Mouse (Mus musculus) hindbrain, embryonic 12.5 days (tissue): ENCODE measurements around the gene Sptbn4. TPM values are rescaled to one million over a fixed set of nuclear protein-coding genes. Genes with fewer than 3 reads are reported as not detected.

Experiments used
- ATAC-seq: fragments of 200-750 bp; cut with Nextera tagmentation; 2 replicates; pipeline ENCODE4 v1.8.0; 2017; ENCODE audit warnings: moderate TSS enrichment; ENCODE audit not compliant: low FRiP score
- H3K27ac ChIP-seq: fragments of 300-500 bp; sonication (generic); 2 replicates; pipeline ENCODE4 v1.5.1; 2016; ENCODE audit warnings: mild to moderate bottlenecking
- H3K27me3 ChIP-seq: fragments of 300-500 bp; sonication (generic); 2 replicates; pipeline ENCODE4 v1.6.1; 2016; ENCODE audit warnings: mild to moderate bottlenecking
- H3K36me3 ChIP-seq: fragments of 300-500 bp; sonication (generic); 2 replicates; pipeline ENCODE4 v1.6.1; 2016; ENCODE audit warnings: mild to moderate bottlenecking
- H3K4me1 ChIP-seq: fragments of 300-500 bp; sonication (generic); 2 replicates; pipeline ENCODE4 v1.6.1; 2016
- H3K4me2 ChIP-seq: fragments of 300-500 bp; sonication (generic); replicated peaks from 2 replicates; pipeline ENCODE4 v1.6.1; 2016; ENCODE audit warnings: mild to moderate bottlenecking
- H3K4me3 ChIP-seq: fragments of 300-500 bp; sonication (generic); 2 replicates; pipeline ENCODE4 v1.5.1; 2016; ENCODE audit warnings: mild to moderate bottlenecking
- H3K9ac ChIP-seq: fragments of 300-500 bp; sonication (generic); 2 replicates; pipeline ENCODE4 v1.6.1; 2016; ENCODE audit warnings: mild to moderate bottlenecking, moderate library complexity
- H3K9me3 ChIP-seq: fragments of 300-500 bp; sonication (generic); replicated peaks from 2 replicates; pipeline ENCODE4 v1.6.1; 2016; ENCODE audit warnings: mild to moderate bottlenecking
- WGBS: fragments of 180-500 bp; shearing (Covaris S2); methylation state at CpG from one replicate; pipeline ENCODE4 v1.1.7; 2016; 5-methylcytosine and 5-hydroxymethylcytosine counted together
- polyA plus RNA-seq: library from polyadenylated mRNA; unstranded; fragments of >200 nt; fragmentation: Nextera tagmentation; extraction: Ambion mirVana; gene quantifications from 2 replicates; pipeline ENCODE4 v1.2.1, GENCODE M21; 2016

Sptbn4 gene
- polyA plus RNA-seq, 1 experiment from 2014 or later: 1.1 TPM

DNA sequence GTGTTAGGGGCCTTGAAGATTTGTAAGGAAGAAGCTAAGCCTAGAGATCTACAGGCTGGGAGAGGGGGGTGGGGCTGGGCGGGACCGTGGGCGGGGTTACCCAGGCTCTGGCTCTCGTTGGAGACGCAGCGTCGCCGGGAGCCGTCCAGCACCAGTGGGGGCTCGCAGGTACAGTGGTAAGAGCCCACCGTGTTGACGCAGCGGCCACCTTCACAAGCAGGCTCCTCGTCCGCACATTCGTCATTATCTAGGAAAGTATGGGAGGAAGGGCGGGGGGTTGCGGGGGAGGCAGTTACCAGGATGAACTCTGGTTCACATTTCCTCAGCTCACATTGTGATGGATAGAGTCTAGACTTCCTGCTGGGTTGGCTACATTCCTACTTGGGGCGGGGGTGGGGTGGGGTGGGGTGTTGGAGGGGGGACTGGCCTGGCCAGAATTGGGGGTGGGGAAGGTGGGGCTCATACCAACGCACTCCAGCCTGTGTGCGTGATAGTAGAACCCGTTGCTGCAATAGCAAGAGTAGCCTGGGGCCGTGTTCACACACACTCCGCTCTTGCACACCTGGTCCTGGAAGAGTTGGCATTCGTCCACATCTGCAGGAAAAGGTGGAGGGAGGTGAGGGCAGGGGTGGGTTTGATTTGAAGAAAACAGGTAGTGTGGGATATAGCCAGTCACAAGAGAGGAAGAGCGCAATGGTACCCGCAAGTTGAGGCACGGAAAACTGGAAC lies 138.5 kb downstream of the Sptbn4 start:
- Histone ChIP-seq H3K4me3 (peak overlapping the region; percentile 27), H3K27ac (no peak overlapping the region), H3K4me2 (peak overlapping the region; percentile 55), H3K9ac (peak overlapping the region; percentile 25; the same call in 1 of the 2 replicates), H3K27me3 (peaks cover 28% of the 10 kb centered on the region), H3K9me3 (peaks cover 11% of the 10 kb centered on the region), H3K4me1 (peaks cover 14% of the 10 kb centered on the region), H3K36me3 (no peaks in the 10 kb centered on the region)
- ATAC-seq: no peak
- WGBS: 8% methylated on average over 28 of the region's 28 CpGs

DNA sequence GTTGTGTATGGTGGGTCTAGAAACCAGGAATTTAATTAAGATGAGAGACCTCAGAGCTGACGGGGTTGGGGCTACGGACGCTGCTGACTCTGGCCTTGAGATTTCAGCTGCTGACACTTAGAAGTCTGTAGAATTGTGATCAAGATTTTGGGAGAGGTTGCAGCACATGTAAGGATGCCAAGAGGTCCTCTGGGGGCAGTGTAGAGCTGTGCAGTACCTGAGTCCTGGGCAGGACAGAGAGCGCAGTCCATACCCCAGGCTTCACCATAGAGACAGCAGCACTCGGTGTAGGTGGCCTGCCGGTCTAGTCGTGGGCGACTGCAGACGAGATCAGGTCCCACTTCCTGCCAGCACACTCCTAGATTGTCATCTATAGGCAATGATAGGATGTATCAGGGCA lies 139.9 kb downstream of the Sptbn4 start:
- peaks cover 14% of the 10 kb centered on the region for H3K4me1 ChIP-seq
- H3K4me2 ChIP-seq: no peak overlapping the region
- no peak overlapping the region for H3K9ac ChIP-seq
- no peak for ATAC-seq
- H3K36me3 ChIP-seq: no peaks in the 10 kb centered on the region
- H3K27me3 ChIP-seq: peaks cover 32% of the 10 kb centered on the region
- H3K9me3 ChIP-seq: no peaks in the 10 kb centered on the region
- H3K4me3 ChIP-seq: no peak overlapping the region
- WGBS: 60% methylated on average over 9 of the region's 9 CpGs
- H3K27ac ChIP-seq: no peak overlapping the region

Other genes starting within 250 kb of the Sptbn4 start
- 10.2 and 10.7 TPM in 2 replicates for gene Itpkc, start 219.0 kb downstream of the Sptbn4 start, polyA plus RNA-seq
- gene Coq8b, start 214.7 kb downstream of the Sptbn4 start, polyA plus RNA-seq: 23.2 and 24.3 TPM in 2 replicates
- gene Numbl, start 189.3 kb downstream of the Sptbn4 start, polyA plus RNA-seq: 60.2 and 63.0 TPM in 2 replicates
- 8.7 and 8.9 TPM in 2 replicates for gene Ltbp4, start 110.0 kb downstream of the Sptbn4 start, polyA plus RNA-seq
- 72.4 and 76.2 TPM in 2 replicates for gene Shkbp1, start 91.7 kb downstream of the Sptbn4 start, polyA plus RNA-seq
- 0.43 and 0.59 TPM in 2 replicates for gene Gm20479, start 90.3 kb downstream of the Sptbn4 start, polyA plus RNA-seq
- gene Blvrb, start 292 bp upstream of the Sptbn4 start, polyA plus RNA-seq: 26.6 and 27.3 TPM in 2 replicates
- 20.8 and 22.3 TPM in 2 replicates for gene Sertad3, start 26.1 kb upstream of the Sptbn4 start, polyA plus RNA-seq
- 17.5 TPM in 2 replicates for gene Sertad1, start 39.2 kb upstream of the Sptbn4 start, polyA plus RNA-seq
- gene Prx, start 51.6 kb upstream of the Sptbn4 start, polyA plus RNA-seq: 2.5 and 3.5 TPM in 2 replicates
- 0.36 and 0.66 TPM in 2 replicates for gene Hipk4, start 75.6 kb upstream of the Sptbn4 start, polyA plus RNA-seq
- gene Pld3, start 105.5 kb upstream of the Sptbn4 start, polyA plus RNA-seq: 93.9 and 104 TPM in 2 replicates
- 35.0 and 35.4 TPM in 2 replicates for gene 2310022A10Rik, start 105.5 kb upstream of the Sptbn4 start, polyA plus RNA-seq
- gene Akt2, start 143.9 kb upstream of the Sptbn4 start, polyA plus RNA-seq: 85.0 and 90.5 TPM in 2 replicates
- gene Ttc9b, start 206.2 kb upstream of the Sptbn4 start, polyA plus RNA-seq: 19.7 and 20.4 TPM in 2 replicates
- gene Map3k10, start 226.9 kb upstream of the Sptbn4 start, polyA plus RNA-seq: 18.8 and 19.8 TPM in 2 replicates
- gene Zfp607b, start 241.7 kb upstream of the Sptbn4 start, polyA plus RNA-seq: 6.9 and 8.7 TPM in 2 replicates